Mouse (Mus musculus): ENCODE results near the gene Dnajc6. TPM values are rescaled to one million over a fixed set of nuclear protein-coding genes. Genes with fewer than 3 reads are reported as not detected.

Gene Dnajc6
- total RNA-seq (2021) = under 1 TPM; 0.08 to 0.28 TPM
- long read RNA-seq, experiment 1, partial matches to known transcripts = 1 of 1 reads
- long read RNA-seq, experiment 1, other reads (novel, unspliced or antisense) = 0 of 1 reads
- long read RNA-seq, experiment 2 = 0 reads

DNA sequence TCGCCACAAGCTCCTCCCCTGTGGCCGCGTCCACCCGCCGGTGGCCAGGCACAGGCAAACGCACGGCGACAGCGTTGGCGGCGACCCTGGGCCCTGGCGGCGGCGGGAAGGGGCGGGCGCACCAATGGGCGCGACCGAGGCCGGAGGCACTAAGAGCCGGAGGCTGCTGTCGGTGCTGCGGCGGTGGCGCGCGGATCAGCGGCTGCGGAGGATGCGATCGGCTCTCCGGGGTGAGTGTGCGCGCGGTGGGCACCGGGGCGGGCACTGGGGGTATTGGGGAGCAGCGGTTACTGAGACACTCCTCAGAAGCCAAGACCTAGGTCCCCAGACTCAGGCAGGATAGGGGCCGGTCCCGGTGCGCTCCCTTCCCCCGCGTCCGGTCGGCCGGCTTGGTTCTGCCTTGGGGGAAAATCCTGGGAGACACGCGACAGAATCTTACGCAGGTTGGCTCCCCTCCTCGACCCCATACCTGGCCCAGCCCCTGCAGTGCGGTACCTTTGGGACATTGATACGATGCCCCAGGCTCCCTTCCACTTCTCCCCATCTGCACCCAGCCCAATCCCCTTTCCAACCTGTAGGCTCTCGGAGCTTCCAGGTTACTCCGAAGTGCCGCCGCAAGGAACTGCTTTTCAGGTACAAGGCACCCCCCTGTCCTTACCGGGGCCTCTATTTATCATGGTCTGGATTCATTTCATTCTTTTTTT, at the start of gene Dnajc6:
Gene Dnajc6, plus strand, starts transcription at position 115 of the 704 bp plus-strand sequence.
- no peak for TF ChIP-seq CTCF (IDR thresholded peaks at IDR 0.05)
- DNase-seq = peak; percentile 30
- Histone ChIP-seq H3K4me3 (peak within 1 kb of the TSS; percentile 71), H3K27ac (no peak within 1 kb of the TSS)
- intact Hi-C loops (cut with DNase I) = no loop called here

- no peak for TF ChIP-seq CTCF (IDR thresholded peaks at IDR 0.05)
- DNase-seq = no peak
- no peak overlapping the region for H3K27ac ChIP-seq
- H3K4me3 ChIP-seq = no peak overlapping the region
- intact Hi-C loops (cut with DNase I) = no loop called here
Measured at GRCm38 (mm10) chr4:101448701-101449100, 47.7 kb upstream of the Dnajc6 start.

- intact Hi-C loops (cut with DNase I) = no loop called here
- DNase-seq = no peak
- Histone ChIP-seq H3K27ac (no peak overlapping the region), H3K4me3 (no peak overlapping the region)
- no peak for TF ChIP-seq CTCF (IDR thresholded peaks at IDR 0.05)
Measured at GRCm38 (mm10) chr4:101449344-101449743, 47.1 kb upstream of the Dnajc6 start.

DNA sequence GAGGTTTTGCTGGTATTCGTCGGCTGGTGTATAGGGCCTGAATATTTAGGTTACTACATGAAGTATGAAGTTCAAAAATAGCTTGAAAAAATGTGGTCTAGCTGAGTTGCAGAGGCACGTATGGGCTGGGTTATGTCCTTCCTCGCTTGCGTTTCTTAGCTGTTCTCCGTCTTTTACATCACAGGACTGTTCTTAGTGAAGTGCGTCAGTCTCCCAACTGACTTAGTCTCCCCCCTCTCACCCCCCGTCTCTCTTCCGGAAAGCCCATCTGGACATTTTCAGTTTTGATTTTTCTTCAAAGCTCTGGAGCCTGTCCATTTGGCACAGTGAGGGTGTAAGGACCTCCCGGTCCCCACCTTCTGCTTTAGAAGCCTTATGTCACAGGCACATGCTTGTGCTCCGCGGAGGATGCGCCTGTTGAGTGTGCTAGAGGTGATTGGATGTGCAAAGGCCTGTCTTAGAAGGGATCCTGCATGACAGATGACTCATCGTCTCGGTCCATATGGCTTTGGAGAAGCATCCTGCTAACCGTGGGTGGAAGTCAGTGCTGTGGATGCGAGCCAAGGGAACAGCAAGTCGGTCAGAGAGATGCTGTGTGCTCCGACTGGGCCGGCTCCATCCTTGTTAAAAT, 46.2 kb upstream of the Dnajc6 start:
- peak overlapping the region; percentile 43 for H3K4me3 ChIP-seq
- peak; percentile 27 for DNase-seq
- 0 out of 2 replicates have a peak overlapping the region, but pooled peaks have one; percentile 12 for H3K27ac ChIP-seq
- intact Hi-C loops (cut with DNase I) = no loop called here
- no peak for TF ChIP-seq CTCF (IDR thresholded peaks at IDR 0.05)

GRCm38 (mm10) chr4:101451089-101451488, 45.4 kb upstream of the Dnajc6 start:
- intact Hi-C loops (cut with DNase I) = no loop called here

GRCm38 (mm10) chr4:101452829-101453228, 43.6 kb upstream of the Dnajc6 start:
- intact Hi-C loops (cut with DNase I) = no loop called here
- Histone ChIP-seq H3K27ac (no peak overlapping the region), H3K4me3 (no peak overlapping the region)
- TF ChIP-seq CTCF (IDR thresholded peaks at IDR 0.05) = no peak
- DNase-seq = no peak

More at GRCm38 (mm10) chr4:101451089-101451488, 45.4 kb upstream of the Dnajc6 start:
- no peak for TF ChIP-seq CTCF (IDR thresholded peaks at IDR 0.05)
- H3K27ac ChIP-seq = no peak overlapping the region
- H3K4me3 ChIP-seq = no peak overlapping the region
- DNase-seq = no peak

DNA sequence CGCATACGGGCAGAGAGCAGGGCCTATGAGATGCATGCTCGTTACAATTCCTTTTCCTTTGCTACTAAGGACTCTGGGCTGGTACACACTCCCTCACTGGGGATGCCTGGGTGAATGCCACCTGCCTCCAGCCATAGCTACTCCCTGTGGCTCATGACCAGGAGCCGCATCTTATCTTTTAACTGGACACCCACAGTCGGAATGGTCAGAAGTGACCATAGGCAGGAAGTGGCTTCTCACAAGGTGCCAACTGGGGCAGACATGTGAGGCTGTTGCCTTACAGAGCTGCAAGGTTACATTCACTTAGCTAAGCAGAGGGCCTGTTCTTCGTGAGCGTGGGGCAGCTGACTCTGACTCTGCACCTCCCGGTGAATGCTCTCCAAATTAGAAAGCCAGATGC, 39.3 kb upstream of the Dnajc6 start:
- intact Hi-C loops (cut with DNase I) = loop anchor here (5.0 kb wide), 1 partner anchor 290 kb away; no protein-coding TSS in a partner anchor
- H3K4me3 ChIP-seq = no peak overlapping the region
- no peak for TF ChIP-seq CTCF (IDR thresholded peaks at IDR 0.05)
- no peak for DNase-seq
- no peak overlapping the region for H3K27ac ChIP-seq

- H3K27ac ChIP-seq = no peak overlapping the region
- peak; percentile 55 for DNase-seq
- H3K4me3 ChIP-seq = no peak overlapping the region
- intact Hi-C loops (cut with DNase I) = loop anchor here (2.0 to 5.0 kb wide), 2 partner anchors 74 to 291 kb away; no protein-coding TSS in a partner anchor
- peak; percentile 86 for TF ChIP-seq CTCF (IDR thresholded peaks at IDR 0.05)
Measured at GRCm38 (mm10) chr4:101458341-101458740, 38.1 kb upstream of the Dnajc6 start.

GRCm38 (mm10) chr4:101459358-101459757, 37.1 kb upstream of the Dnajc6 start:
- Histone ChIP-seq H3K27ac (no peak overlapping the region), H3K4me3 (no peak overlapping the region)
- intact Hi-C loops (cut with DNase I) = loop anchor here (2.0 to 5.0 kb wide), 2 partner anchors 75 to 292 kb away; no protein-coding TSS in a partner anchor
- TF ChIP-seq CTCF (IDR thresholded peaks at IDR 0.05) = no peak
- DNase-seq = no peak

DNA sequence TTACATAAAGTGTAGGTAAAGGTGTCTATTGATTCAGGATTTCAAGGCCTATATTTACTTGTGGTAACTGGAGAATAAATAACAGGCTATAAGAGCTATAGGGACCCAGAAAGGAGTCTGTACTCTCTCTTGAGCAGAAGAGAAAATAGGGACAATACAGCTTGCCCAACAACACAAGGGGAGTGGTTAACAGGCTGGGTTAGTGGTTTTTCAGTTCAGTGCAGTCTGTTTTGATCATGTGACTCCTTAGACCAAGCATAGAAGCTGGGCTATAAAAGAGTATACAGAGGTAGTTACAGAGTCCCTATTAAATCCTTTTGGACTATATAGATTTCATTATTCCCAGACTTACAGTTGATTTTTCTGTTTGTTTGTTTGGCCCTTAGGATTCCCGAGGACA, 36.3 kb upstream of the Dnajc6 start:
- intact Hi-C loops (cut with DNase I) = no loop called here
- TF ChIP-seq CTCF (IDR thresholded peaks at IDR 0.05) = no peak
- Histone ChIP-seq H3K27ac (no peak overlapping the region), H3K4me3 (no peak overlapping the region)
- no peak for DNase-seq

- no peak overlapping the region for H3K4me3 ChIP-seq
- H3K27ac ChIP-seq = no peak overlapping the region
- no peak for TF ChIP-seq CTCF (IDR thresholded peaks at IDR 0.05)
- DNase-seq = no peak
- intact Hi-C loops (cut with DNase I) = no loop called here
Measured at GRCm38 (mm10) chr4:101462065-101462464, 34.4 kb upstream of the Dnajc6 start.

- Histone ChIP-seq H3K27ac (no peak overlapping the region), H3K4me3 (no peak overlapping the region)
- no peak for TF ChIP-seq CTCF (IDR thresholded peaks at IDR 0.05)
- no peak for DNase-seq
- intact Hi-C loops (cut with DNase I) = no loop called here
Measured at GRCm38 (mm10) chr4:101466264-101466663, 30.2 kb upstream of the Dnajc6 start.

GRCm38 (mm10) chr4:101469242-101469641, 27.2 kb upstream of the Dnajc6 start:
- Histone ChIP-seq H3K27ac (no peak overlapping the region), H3K4me3 (no peak overlapping the region)
- intact Hi-C loops (cut with DNase I) = no loop called here
- no peak for TF ChIP-seq CTCF (IDR thresholded peaks at IDR 0.05)
- no peak for DNase-seq
